Mouse (Mus musculus) right cerebral cortex, postnatal 25 days (tissue): ENCODE data around the gene Lsamp.

ENCODE experiments used
- DNase-seq: peaks from one replicate; pipeline ENCODE4 v3.0.0; 2022

Lsamp gene

DNA sequence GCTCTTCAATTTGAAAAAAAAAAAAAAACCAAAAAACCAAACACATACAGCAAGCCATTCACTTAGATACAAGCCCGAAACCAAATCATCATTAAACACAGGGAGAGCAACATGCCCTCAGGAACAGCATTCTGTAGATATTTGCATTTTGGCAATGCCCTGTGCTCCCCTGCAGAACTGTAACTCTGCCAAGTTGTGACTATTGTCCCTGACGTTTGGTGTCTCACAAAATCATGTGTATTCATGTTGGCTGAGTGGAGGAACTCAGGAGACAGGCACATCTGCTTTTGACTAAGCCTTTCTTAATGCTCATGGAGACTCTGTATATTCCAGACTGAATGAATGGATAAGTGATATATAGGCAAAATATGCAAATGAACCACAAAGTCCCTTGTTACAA is 724.4 kb downstream of the Lsamp start:
- no peak for DNase-seq

DNA sequence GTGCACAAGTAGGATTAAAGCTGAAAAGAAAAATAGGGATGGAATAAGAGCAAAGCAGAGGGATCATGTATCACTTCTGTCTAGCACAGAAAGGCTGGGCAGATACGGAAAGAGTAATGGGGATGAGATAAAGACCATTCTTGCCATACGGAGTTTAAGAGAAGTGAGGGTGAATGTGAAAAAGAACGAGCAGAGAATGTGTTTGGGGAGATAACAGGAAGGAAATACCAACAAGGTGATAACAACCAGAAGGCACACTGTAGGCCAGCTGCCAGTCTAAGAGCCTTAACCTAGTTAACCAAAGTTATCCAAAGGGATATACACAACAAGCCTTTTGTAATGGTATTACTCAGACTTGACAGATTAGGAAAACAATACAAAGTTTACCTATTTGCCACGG is 725.4 kb downstream of the Lsamp start:
- DNase-seq, result no peak

DNA sequence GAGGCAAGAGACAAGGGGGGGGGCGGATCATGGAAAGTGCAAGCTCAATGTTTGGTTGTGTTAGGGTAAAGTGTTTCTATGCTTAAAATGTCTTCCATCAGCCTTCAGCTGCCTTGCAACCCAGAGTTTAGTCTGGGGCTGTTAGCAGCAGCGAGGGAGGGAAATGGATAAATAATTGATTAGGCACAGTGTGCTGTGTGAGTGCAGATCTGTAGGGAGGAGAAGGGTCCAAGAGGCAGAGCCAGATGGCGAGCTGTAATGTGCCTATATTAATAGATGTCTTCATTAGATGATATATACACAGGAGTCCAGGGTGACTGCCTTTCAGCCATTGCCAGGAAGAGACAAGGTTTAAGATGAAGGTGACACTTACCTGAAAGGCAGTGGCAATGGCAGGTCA is 725.9 kb downstream of the Lsamp start:
- DNase-seq, result no peak

DNA sequence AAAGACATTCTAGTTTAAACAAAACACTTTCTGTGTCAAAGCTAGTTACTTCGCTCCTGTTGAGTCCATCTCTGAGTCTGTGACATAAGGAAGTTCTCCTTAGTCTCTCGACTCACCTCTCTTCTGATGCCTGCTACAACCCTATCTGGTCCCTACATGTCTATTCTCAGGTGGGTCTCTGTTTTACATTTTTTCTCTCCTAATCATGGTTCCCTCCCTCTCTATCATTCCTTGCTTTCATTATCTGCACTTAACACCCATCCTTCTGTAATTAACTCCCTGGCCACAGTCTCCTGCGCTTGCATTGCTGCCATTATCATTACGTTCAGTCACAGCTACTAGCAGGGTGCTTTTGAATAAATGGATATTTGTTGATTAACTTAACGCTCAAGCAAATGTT is 726.3 kb downstream of the Lsamp start:
- DNase-seq, result no peak

DNA sequence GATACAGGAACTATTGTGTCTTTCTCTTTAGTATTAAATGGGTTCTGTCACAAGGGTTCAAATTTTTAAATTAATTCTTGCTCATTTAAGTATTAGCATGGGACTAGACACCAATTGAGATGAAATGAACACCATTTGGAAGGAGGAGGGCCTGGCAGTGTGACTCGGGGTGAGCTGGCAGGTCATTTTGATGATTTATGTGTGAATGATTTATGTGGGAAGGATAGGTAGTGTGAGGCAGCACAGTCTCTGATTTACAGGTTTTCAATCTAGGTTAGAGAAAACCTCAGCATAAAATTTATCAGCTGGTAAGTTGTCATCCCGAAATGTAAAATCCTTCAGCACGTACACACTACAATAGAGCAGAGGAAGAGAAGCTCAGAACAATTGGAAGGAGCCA is 729.6 kb downstream of the Lsamp start:
- DNase-seq, result no peak

DNA sequence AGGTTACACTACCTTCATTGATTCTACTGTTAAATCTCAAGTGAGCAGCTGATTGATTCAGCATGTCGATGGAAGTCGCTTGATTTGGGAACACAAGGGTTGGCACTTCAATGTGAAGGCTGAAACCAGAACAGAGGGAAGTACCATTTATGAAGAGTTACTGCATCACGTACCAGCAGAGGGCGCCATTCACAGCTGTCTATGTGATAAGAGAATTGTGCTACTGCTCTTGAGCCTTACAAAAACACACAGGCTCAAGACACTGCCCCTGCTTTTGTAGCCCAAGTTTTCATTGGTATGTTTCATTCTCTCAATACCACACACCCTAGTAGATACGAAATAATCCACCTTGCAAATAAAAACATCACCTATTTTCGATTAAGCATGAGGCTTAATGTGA is 754.9 kb downstream of the Lsamp start:
- peak; percentile 45 for DNase-seq

DNA sequence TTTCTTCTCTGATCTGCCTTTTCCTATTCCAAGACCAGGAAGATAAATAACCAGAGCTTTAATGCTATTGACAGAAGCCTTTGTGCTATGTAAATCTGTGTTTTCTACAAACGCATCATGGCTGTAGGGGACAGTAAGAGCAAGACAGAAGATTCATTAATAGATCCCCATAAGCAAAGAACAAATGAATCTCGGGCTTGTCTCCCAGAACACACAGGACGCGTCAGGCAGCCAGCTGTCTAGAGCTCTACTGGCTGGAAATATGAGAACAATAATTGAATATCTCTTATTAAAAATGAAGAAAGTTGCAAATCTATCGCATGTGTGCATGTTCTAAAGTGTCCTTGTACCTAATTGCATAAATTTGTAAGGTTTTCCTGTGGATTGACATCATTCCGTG is 755.6 kb downstream of the Lsamp start:
- DNase-seq, result no peak

DNA sequence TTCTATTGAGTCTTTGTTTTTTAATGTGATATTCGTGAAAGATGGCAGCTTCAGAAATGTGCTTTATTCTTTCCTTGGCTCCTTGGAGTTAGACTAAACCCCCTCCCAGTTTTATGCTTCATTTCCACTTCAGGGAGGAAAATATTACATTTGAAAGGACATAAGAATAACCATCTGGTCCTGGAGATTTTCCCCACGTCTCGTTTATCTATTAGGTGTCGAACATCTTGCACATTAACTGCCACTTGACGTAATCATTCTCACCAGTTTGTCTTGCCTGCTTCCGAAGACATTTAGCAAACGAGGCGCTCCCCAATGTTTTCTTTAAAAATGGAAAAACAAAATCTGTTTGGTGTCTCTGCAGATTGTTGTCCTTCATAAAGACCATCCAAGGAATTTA is 756.1 kb downstream of the Lsamp start:
- DNase-seq, result no peak

DNA sequence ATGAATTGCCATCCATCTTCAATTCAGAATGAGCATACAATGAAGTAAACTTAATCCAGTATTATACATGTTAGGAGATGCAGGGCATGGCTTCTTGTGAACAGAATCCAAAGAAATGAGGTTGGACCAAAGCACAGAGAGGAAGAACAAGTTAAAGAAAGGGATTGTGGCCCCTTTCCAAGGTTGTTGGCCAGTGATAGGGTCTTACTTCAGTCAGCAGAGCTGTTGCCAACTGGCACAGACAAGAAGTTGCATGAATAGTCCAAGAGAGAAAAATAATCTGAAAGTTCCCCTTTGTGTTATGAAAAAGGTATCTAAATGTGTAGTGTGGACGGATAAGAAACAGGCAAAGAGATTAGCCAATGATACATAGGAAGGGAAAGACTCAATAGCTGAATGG is 843.0 kb downstream of the Lsamp start:
- no peak for DNase-seq

DNA sequence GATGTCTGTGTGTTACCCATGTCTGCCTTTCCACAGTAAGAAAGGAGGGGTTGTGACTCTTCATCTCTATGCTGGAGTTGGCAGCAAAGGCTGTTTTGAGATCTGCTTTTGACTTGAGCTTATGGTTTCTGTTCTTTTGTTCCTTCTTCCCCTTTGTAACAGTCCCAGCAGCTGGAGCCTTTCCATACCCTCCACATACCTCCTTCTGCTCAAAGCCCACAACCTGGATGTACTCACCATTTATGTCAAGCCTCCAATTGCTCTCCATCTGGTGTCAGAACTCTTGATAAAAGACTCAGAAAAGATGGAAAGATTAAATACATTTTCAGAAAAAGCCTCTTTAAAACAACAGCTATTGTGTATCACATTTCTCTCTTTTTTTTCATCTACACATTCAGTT is 847.4 kb downstream of the Lsamp start:
- DNase-seq, result no peak

DNA sequence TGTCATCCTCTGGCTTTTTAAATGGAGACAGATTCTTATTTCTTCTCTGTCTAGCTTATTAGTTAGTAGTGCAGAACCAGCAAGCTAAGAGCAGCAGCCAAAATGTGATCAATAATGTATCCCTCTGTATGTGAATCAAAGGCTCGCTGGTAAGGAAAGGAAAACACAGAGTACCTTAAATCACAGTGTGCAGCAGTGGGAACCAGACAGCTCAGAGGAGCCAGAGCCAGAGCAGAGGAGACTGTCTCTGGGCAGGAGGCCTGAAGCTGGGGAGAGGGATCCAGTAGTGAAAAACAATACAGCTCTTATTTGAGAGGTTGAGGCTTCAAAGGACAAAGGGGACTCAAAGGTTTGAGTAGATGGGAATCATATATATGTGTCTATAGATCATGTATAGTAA is 857.6 kb downstream of the Lsamp start:
- DNase-seq, result no peak

DNA sequence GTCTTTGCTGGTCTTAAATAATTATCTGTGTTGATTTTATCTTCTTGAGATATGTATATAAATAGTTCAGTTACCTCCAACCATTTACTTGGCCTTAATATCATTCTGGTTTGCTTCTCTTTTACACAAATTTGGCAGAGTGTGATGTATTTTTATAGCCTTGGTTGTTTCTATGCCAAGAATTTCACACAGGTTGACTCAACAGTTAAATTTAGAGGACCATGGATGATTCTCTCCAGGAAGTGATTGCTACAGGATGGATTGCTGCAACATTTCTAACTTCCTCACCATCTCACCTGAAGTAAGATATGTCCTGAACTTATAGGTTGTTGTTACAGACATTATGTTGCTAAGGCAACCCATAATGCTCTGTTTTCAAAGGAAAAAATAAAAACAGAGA is 882.6 kb downstream of the Lsamp start:
- DNase-seq, result no peak

DNA sequence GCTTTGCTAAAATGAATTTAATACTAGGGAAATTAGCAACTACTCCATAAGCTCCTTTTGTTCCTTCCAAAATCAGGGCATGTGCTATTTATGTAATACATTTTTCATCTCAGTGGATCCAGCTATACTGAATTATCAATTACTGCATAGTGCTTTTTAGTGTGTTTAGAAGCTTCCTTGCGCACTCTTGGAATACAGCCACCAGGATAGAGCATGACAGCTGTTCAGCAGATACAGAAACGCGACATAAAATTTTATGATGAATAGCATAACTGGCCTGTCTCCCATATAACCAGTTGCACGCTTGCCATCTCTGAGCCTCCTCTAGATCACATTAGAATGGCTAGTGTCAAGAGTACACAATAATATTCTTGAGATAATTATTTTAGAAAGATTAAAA is 894.1 kb downstream of the Lsamp start:
- no peak for DNase-seq

DNA sequence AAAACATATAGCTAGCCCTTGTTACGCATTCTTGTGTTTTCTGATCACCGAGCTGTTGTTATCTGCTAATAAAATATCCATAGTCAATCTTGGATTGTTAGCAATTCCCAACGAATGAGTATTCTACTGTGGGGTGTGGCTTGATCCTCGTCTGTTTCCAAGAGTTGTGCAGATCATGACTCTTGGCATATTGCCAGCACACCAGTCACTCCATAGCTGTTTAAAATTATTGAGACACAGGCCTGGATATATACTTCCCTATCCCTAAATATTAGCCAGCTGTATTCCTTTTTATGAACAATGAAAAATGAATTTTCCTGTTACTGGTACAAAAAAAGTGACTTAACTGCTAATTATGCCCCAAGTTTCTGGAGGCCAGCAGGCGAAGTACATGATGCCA is 897.8 kb downstream of the Lsamp start:
- DNase-seq, result no peak

DNA sequence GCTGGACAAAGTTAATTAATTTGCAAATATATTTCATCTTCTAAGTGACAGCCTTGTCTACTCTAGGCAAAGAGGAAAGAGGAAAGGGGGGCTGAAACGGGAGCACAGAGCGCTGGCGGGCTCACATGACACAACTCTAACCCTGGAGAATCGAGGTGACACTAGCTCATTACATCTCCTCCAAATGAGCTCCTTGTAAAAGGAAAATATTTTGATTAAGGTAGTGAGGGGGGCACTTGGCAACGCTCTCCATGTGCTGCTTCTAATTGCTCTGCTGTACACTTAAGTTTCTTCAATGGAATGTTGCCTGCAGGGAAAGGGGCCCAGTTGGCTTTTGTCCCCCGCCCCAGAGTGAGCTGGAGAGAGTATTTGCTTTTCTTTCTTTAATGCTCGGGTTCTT is 907.2 kb downstream of the Lsamp start:
- DNase-seq, result no peak

DNA sequence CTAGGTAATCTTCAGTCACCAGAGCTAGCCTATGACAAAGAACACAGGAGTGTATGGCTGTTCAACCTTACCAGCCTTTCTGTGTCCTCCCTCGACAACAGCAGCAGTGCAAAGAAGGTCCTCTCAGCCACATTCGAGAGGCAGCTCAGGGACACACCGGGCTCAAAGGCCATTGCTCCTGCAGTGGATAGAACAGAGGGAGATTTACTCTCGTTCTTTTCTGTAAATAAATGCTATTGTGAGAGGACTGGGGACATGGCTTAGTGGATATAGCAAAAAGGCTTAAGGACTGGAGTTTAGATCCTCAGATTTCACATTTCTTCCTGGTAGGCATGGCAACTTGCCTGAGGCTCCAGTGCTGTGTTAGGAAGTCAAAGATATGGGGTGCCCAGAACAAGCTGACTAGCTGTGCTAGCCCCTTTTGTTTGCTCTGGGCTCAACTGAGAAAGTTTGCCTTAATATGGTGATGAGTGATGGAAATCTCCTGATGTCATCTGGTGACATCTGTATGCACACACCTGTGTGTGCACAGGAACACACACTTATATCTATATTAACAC is 913.7 kb downstream of the Lsamp start:
- no peak for DNase-seq

DNA sequence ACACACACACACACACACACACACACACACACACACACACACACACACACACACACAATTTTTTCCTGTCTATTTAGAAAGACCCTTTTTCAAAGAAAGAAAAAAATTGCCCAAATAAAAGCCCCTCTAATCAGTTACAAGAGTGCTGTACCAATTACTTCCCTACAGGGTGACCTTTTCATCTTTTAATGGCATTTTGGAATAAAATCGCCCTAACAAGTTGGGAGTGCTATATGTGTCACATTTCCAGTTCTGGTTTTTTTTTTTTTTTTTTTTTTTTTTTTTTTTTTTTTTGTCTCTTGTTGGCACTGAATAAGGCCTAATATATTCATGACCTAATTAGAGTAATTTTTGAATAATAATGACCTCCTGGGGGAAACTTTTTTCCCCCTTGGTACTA is 923.7 kb downstream of the Lsamp start:
- no peak for DNase-seq

DNA sequence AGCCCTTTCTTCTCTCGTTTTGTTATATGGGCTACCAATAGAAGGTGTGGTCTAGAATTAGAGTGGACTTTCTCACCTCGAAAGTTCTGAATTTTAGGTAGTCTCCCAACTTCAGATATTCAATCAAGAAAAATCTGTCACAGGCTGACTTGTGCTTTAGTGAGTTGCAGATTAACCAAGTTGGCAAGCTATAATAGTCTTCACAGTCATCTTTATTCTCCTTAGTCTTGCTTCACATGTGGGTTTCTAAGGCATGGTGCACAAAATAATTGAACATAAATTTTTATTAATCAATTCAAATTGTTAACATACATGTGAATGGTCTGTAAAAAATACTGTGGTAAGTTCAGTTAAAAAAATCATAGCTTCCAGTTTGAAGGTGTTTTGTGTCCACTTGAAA is 930.0 kb downstream of the Lsamp start:
- no peak for DNase-seq

DNA sequence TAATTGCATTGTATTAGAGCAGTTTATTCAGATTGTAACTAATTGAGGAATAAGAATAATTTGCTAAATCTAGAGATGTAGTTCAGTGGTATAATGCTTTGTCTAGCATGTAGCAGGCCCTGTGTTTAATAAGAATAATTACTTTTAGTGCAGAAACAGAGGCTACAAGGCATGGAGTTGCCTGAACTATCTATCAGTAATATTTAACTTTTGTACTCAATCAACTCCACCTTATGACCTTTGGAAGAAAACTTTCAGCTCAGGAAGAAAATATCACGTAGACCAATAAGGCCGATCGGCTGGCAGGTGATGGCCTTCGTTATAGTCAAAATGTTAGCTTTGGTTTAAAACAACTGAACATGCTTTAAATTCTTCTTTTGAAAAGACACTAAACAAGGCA is 946.4 kb downstream of the Lsamp start:
- DNase-seq, result no peak

DNA sequence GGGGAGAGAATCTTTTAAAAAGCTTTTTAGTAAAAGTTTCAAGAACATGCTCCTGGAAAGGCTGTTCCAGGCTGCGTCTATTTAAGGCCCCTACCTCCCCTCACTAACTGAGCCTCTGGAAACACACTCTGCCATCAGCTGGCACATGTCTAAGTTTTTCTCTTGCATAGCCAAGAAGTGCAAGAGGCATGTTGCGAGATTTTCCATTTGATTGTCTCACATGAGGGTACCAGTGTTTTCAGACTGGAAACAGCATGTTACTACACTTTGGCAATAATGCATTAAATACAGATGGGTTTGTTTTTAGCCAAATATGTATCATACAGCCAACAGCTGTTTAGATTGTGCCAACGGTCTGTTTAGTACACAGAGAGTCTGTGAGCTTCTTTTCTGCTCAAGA is 958.1 kb downstream of the Lsamp start:
- DNase-seq, result no peak

DNA sequence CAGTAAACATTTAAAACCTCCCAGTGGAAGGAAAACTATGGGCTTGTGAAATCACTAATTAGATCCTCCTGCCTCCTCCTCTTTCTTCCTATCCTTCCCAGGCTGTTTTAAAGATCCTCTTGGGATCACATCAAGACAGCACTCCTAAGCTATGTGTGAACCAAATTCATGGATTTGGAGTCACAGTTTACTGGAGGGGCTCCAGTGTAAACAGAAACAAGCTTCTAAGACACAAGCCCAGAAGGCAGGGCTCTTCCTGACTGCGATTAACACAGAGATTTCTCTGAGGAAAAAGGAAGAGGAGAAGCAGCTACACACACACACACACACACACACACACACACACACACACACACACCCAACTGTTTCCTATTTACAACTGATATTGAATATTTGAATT is 961.7 kb downstream of the Lsamp start:
- DNase-seq, result no peak

DNA sequence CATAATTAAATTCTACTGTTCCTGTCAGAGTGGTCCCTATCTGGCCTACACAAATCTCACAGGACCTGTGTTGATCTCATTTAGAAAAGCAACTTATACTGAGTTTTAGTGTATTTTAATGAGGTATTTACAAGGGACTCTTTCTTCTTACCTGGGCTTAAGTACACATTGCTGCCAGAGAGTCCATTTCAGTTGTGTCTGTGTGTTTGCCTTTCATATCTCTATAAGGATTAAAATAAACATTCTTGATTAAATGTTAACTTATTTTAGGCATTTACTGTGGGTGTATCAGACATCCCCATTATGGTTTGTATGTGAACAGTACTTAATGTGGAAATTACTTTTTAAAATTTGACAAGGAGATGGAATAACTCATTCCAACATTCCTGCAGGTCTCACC is 963.9 kb downstream of the Lsamp start:
- no peak for DNase-seq

DNA sequence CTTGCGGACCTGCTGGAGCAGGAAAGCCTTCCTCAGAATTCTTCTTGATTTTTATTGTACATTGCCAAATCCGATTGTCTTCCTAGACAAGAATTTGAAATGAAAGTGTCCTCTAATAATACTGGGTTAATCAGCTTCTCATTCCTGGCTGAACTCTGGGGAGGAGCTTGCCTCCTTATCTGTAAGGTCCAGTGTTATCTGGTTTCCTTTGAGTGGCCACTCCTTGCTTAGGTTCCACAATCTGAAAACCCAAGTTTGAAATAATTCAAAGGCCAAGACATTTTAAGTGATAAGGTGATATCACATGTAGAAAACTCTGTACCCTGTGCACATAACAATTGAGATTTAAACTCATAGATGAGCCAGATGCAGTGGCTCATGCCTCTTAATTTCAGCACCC is 975.0 kb downstream of the Lsamp start:
- DNase-seq, result no peak

DNA sequence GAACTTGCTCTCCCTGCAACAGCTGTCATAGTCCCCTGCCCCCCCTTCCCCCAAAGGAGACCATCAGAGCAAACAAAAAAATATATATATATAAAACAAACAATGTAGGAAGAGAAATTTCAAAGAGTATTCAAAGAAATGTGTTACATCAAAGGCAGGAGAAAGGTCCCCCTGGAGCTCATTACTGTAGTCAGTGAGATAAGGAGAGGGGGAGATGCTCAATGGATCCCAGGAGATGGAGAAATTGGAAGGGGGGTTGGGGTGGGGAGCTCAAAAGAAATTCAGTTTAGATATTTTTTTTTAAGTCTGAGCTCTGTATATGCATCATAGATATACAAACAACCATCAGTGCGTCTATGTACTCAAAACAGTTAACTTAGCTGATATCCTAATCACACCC is 976.4 kb downstream of the Lsamp start:
- no peak for DNase-seq

DNA sequence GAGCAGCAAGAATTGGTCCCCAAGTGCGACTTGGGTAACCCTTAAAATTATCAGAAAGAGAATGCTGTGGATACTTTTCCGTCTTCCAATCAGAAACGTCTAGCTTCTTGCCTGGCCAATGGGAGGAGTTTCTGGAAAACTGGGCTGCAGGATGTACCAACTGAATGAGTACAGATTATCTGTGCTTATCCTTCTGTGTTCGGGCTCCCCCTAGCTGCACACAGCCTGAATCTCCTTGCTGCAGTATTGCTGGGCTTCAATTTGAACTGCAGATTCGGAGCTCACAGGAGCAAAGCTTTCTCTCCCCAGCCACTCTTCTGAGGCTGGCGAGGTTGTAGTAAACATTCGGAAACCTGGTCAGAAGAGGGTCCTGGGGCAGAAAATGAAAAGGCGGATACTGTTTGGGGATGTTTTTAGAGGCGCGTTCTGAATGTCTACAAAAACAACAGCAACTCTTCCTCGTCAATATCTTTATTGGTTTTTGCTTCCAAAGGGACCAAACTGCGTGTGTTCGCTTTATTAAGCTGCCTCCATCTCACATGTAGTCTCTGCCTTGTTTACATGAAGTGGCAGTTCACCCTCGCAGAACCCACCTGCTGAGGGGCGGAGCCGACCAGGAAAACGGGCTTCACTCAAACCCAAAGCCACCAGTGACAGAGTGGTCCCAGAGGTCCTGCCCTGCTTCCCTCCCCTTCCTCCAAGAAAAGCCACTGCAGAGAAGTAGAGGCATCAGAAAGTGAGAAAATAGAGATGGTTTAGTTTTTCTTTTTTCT is 984.1 kb downstream of the Lsamp start:
- DNase-seq, result peak; percentile 83
